Mouse (Mus musculus) neural tube, embryonic 11.5 days (tissue): ENCODE measurements around the gene Chl1. TPM values are rescaled to one million over a fixed set of nuclear protein-coding genes. Genes with fewer than 3 reads are reported as not detected.

Experiments used
- ATAC-seq: fragments of 200-750 bp; cut with Nextera tagmentation; 2 replicates; pipeline ENCODE4 v1.8.0; 2017; ENCODE audit warnings: moderate number of reproducible peaks, mild to moderate bottlenecking, moderate TSS enrichment, moderate library complexity; ENCODE audit not compliant: insufficient read depth, low FRiP score, low TSS enrichment
- DNase-seq: peaks from one replicate; pipeline ENCODE4 v3.0.0-alpha.2; 2015; ENCODE audit warnings: low spot score
- H3K27ac ChIP-seq: fragments of 300-500 bp; sonication (generic); 2 replicates; pipeline ENCODE4 v1.5.1; 2014; ENCODE audit warnings: low read depth, mild to moderate bottlenecking, low read length
- H3K27me3 ChIP-seq: fragments of 300-500 bp; sonication (generic); 2 replicates; pipeline ENCODE4 v1.6.1; 2014; ENCODE audit warnings: mild to moderate bottlenecking, low read length, mixed read lengths; ENCODE audit not compliant: control insufficient read depth, insufficient read depth
- H3K36me3 ChIP-seq: fragments of 300-500 bp; sonication (generic); 2 replicates; pipeline ENCODE4 v1.6.1; 2014; ENCODE audit warnings: mild to moderate bottlenecking, low read length, moderate library complexity, mixed read lengths; ENCODE audit not compliant: control insufficient read depth, insufficient read depth
- H3K4me1 ChIP-seq: fragments of 300-500 bp; sonication (generic); 2 replicates; pipeline ENCODE4 v1.6.1; 2014; ENCODE audit warnings: low read length, mixed read lengths; ENCODE audit not compliant: control insufficient read depth, insufficient read depth
- H3K4me2 ChIP-seq: fragments of 300-500 bp; sonication (generic); 2 replicates; pipeline ENCODE4 v1.6.1; 2014; ENCODE audit warnings: low read depth, mild to moderate bottlenecking, moderate library complexity
- H3K4me3 ChIP-seq: fragments of 300-500 bp; sonication (generic); 2 replicates; pipeline ENCODE4 v1.5.1; 2014; ENCODE audit warnings: low read depth, low read length
- H3K9ac ChIP-seq: fragments of 300-500 bp; sonication (generic); 2 replicates; pipeline ENCODE4 v1.6.1; 2014; ENCODE audit warnings: mild to moderate bottlenecking, low read length
- H3K9me3 ChIP-seq: fragments of 300-500 bp; sonication (generic); 2 replicates; pipeline ENCODE4 v1.6.1; 2016; ENCODE audit warnings: low read length; ENCODE audit not compliant: control insufficient read depth
- WGBS: fragments of 180-500 bp; shearing (Covaris S2); extraction: QIAGEN DNeasy Blood & Tissue Kit; methylation state at CpG from one replicate; pipeline ENCODE4 v1.1.7; 2014; 5-methylcytosine and 5-hydroxymethylcytosine counted together
- polyA plus RNA-seq: library from polyadenylated mRNA; unstranded; fragments of >200 nt; fragmentation: Nextera tagmentation; extraction: Ambion mirVana; gene quantifications from 2 replicates; pipeline ENCODE4 v1.2.1, GENCODE M21; 2014

Gene Chl1
- polyA plus RNA-seq, 1 experiment from 2014 or later, result 18.5 TPM

- WGBS, result 90% methylated on average over 9 of the region's 9 CpGs
- no peak overlapping the region for H3K4me2 ChIP-seq
- no peaks in the 10 kb centered on the region for H3K36me3 ChIP-seq
- no peaks in the 10 kb centered on the region for H3K27me3 ChIP-seq
- no peak overlapping the region for H3K4me3 ChIP-seq
- no peak for DNase-seq
- no peak overlapping the region for H3K9ac ChIP-seq
- H3K9me3 ChIP-seq, result no peaks in the 10 kb centered on the region
- ATAC-seq, result no peak
- no peak overlapping the region for H3K27ac ChIP-seq
- no peaks in the 10 kb centered on the region for H3K4me1 ChIP-seq
Observed at GRCm38 (mm10) chr6:103665677-103666316, 155.4 kb downstream of the Chl1 start.

- no peaks in the 10 kb centered on the region for H3K36me3 ChIP-seq
- H3K27ac ChIP-seq, result no peak overlapping the region
- H3K4me2 ChIP-seq, result no peak overlapping the region
- no peak overlapping the region for H3K4me3 ChIP-seq
- H3K9me3 ChIP-seq, result no peaks in the 10 kb centered on the region
- H3K9ac ChIP-seq, result no peak overlapping the region
- no peaks in the 10 kb centered on the region for H3K27me3 ChIP-seq
- no peaks in the 10 kb centered on the region for H3K4me1 ChIP-seq
- ATAC-seq (no peak), DNase-seq (no peak)
- 97% methylated on average over 3 of the region's 3 CpGs for WGBS
Observed at GRCm38 (mm10) chr6:103673111-103673510, 162.7 kb downstream of the Chl1 start.

GRCm38 (mm10) chr6:103674332-103674731, 163.9 kb downstream of the Chl1 start:
- Histone ChIP-seq H3K27me3 (no peaks in the 10 kb centered on the region), H3K4me1 (no peaks in the 10 kb centered on the region), H3K36me3 (no peaks in the 10 kb centered on the region), H3K4me3 (no peak overlapping the region), H3K4me2 (no peak overlapping the region), H3K27ac (no peak overlapping the region), H3K9me3 (no peaks in the 10 kb centered on the region), H3K9ac (no peak overlapping the region)
- DNase-seq, result no peak
- no peak for ATAC-seq
- 69% methylated on average over 6 of the region's 6 CpGs for WGBS

GRCm38 (mm10) chr6:103675145-103675544, 164.8 kb downstream of the Chl1 start:
- H3K36me3 ChIP-seq, result no peaks in the 10 kb centered on the region
- H3K4me1 ChIP-seq, result no peaks in the 10 kb centered on the region
- H3K27ac ChIP-seq, result no peak overlapping the region
- 71% methylated on average over 2 of the region's 2 CpGs for WGBS
- DNase-seq (no peak), ATAC-seq (no peak)
- no peak overlapping the region for H3K9ac ChIP-seq
- no peaks in the 10 kb centered on the region for H3K9me3 ChIP-seq
- no peak overlapping the region for H3K4me3 ChIP-seq
- no peaks in the 10 kb centered on the region for H3K27me3 ChIP-seq
- H3K4me2 ChIP-seq, result no peak overlapping the region

GRCm38 (mm10) chr6:103676664-103677063, 166.3 kb downstream of the Chl1 start:
- H3K36me3 ChIP-seq, result no peaks in the 10 kb centered on the region
- H3K9ac ChIP-seq, result no peak overlapping the region
- H3K27me3 ChIP-seq, result no peaks in the 10 kb centered on the region
- ATAC-seq, result no peak
- 59% methylated on average over 5 of the region's 5 CpGs for WGBS
- no peaks in the 10 kb centered on the region for H3K9me3 ChIP-seq
- no peak for DNase-seq
- H3K27ac ChIP-seq, result no peak overlapping the region
- H3K4me1 ChIP-seq, result no peaks in the 10 kb centered on the region
- H3K4me2 ChIP-seq, result no peak overlapping the region
- no peak overlapping the region for H3K4me3 ChIP-seq

- H3K4me2 ChIP-seq, result no peak overlapping the region
- 92% methylated on average over 1 of the region's 1 CpGs for WGBS
- no peak for DNase-seq
- no peaks in the 10 kb centered on the region for H3K4me1 ChIP-seq
- no peaks in the 10 kb centered on the region for H3K27me3 ChIP-seq
- H3K4me3 ChIP-seq, result no peak overlapping the region
- H3K9me3 ChIP-seq, result no peaks in the 10 kb centered on the region
- no peak for ATAC-seq
- no peak overlapping the region for H3K27ac ChIP-seq
- H3K9ac ChIP-seq, result no peak overlapping the region
- H3K36me3 ChIP-seq, result no peaks in the 10 kb centered on the region
Observed at GRCm38 (mm10) chr6:103677072-103677471, 166.7 kb downstream of the Chl1 start.

- H3K4me3 ChIP-seq, result no peak overlapping the region
- H3K27ac ChIP-seq, result no peak overlapping the region
- no peaks in the 10 kb centered on the region for H3K4me1 ChIP-seq
- DNase-seq (peak; percentile 73), ATAC-seq (peak; percentile 53)
- no peak overlapping the region for H3K9ac ChIP-seq
- no peaks in the 10 kb centered on the region for H3K27me3 ChIP-seq
- H3K4me2 ChIP-seq, result no peak overlapping the region
- 17% methylated on average over 8 of the region's 8 CpGs for WGBS
- H3K9me3 ChIP-seq, result no peaks in the 10 kb centered on the region
- H3K36me3 ChIP-seq, result no peaks in the 10 kb centered on the region
Observed at GRCm38 (mm10) chr6:103682854-103683574, 172.6 kb downstream of the Chl1 start.

- ATAC-seq (no peak), DNase-seq (no peak)
- Histone ChIP-seq H3K4me1 (no peaks in the 10 kb centered on the region), H3K4me3 (no peak overlapping the region), H3K27me3 (no peaks in the 10 kb centered on the region), H3K9ac (no peak overlapping the region), H3K27ac (no peak overlapping the region), H3K4me2 (no peak overlapping the region), H3K9me3 (no peaks in the 10 kb centered on the region), H3K36me3 (no peaks in the 10 kb centered on the region)
- WGBS, result 78% methylated on average over 3 of the region's 3 CpGs
Observed at GRCm38 (mm10) chr6:103692511-103692910, 182.1 kb downstream of the Chl1 start.
